Mouse (Mus musculus) spleen, adult 2 months (tissue): ENCODE results near the gene Ptdss2.

Experiments
- CTCF ChIP-seq: fragments of 200-500 bp; IDR thresholded peaks from 2 replicates; pipeline ENCODE4 v1.5.1; 2011; ENCODE audit warnings: mild to moderate bottlenecking, inconsistent platforms; ENCODE audit not compliant: insufficient read depth, insufficient read length, insufficient replicate concordance; ENCODE audit errors: extremely low read depth
- POLR2A ChIP-seq: fragments of 200-500 bp; IDR thresholded peaks from 2 replicates; pipeline ENCODE4 v1.6.1; 2011; ENCODE audit warnings: low read depth, low read length, inconsistent platforms

DNA sequence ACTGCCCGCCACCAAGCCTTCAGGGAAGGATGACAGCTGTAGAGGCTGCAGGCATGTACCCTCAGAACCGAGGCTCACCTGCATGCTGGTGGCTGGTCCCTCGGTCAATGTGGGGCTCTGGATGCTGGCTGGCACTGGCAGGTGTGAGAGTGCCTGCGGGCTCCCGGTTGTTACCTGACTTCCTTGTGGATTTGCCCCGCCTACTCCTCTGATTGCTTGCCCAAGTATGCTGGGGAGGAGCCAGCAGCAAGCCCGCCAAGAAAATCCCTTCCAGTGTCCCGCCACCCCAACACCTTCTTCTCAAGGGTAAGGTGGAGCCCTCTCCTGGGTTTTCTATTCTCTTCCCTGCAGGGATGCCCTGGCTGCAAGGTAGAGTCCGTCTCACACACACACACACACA, 4.5 kb upstream of the Ptdss2 start, which contains the start of gene Ano9:
- TF ChIP-seq POLR2A (no peak), CTCF (no peak)
